Mouse (Mus musculus): ENCODE measurements around the gene Gatd1. TPM values are rescaled to one million over a fixed set of nuclear protein-coding genes. Genes with fewer than 3 reads are reported as not detected.

Gene Gatd1
- polyA plus RNA-seq, 1 experiment from 2014 or later = 57.0 TPM

DNA sequence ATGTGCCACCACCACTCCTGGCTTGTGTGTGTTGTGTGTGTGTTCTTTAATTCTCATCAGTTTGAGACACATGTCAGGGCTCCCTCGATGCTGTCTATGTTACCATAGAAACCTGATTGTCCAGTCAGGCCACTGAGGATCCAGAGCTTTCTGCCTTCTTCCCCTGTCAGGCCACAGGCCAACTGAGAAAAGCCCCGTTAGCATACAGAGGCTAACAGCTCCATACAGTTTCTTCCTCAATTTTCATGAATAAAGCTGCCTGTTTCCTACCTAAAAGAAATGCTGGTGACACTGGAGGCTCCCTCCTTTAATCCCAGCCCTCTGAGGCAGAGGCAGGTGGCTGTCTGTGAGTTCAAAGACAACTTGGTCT lies 22.6 kb upstream of the Gatd1 start:
- H3K9ac ChIP-seq (ENCODE audit: low read length) = peak overlapping the region; percentile 81
- H3K4me1 ChIP-seq (replicated peaks; ENCODE audit: control insufficient read depth, insufficient read depth, low read length) = peaks cover 27% of the 10 kb centered on the region
- no peak for ATAC-seq (ENCODE audit: low read depth)
- no peak overlapping the region for H3K27ac ChIP-seq (ENCODE audit: low read length)
- WGBS = 47% methylated on average over 2 of the region's 2 CpGs
- peak overlapping the region; percentile 72 for H3K4me3 ChIP-seq (ENCODE audit: low read length)
- H3K27me3 ChIP-seq (ENCODE audit: control insufficient read depth, insufficient read depth, low read depth, low read length) = no peaks in the 10 kb centered on the region
- H3K4me2 ChIP-seq (ENCODE audit: low read depth, low read length) = peak overlapping the region; percentile 97
- peaks cover 9% of the 10 kb centered on the region for H3K36me3 ChIP-seq (ENCODE audit: control insufficient read depth, insufficient read depth, low read length)
- no peaks in the 10 kb centered on the region for H3K9me3 ChIP-seq (ENCODE audit: control insufficient read depth, low read length)

DNA sequence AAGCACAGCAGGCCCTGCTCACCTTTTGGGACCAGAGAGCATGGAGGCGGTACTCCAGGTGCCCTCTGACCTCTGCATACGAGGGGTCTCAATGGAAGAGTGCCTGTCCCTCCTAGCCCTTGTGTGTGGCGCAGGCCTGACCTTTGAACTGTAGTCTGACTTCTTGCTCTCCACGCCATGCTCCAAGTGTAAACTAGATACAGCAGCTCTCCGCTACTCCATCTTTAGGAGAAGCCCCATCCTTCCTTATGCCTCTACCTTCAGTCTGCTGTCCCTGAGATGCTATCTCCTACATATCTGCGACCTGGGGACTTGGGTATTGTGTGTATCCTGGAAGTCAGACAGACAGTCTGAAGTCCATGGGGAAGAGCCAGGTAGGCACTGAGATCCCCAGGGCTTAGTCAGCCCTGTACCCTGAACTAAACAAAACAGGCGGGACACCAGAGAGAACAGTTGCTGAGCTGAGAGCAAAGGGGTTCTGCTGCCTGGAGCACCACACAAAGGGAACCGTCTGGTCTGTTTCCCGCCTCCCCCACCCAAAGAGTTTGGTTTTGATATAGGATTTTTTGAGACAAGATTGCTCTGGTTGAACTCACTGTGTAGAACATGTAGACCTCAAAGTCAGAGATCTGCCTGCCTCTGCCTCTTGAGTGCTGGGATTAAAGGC lies 22.1 kb upstream of the Gatd1 start:
- H3K9ac ChIP-seq (ENCODE audit: low read length) = no peak overlapping the region
- H3K27me3 ChIP-seq (ENCODE audit: control insufficient read depth, insufficient read depth, low read depth, low read length) = no peaks in the 10 kb centered on the region
- peaks cover 25% of the 10 kb centered on the region for H3K4me1 ChIP-seq (replicated peaks; ENCODE audit: control insufficient read depth, insufficient read depth, low read length)
- no peak overlapping the region; the same call in 1 of the 2 replicates for H3K4me2 ChIP-seq (ENCODE audit: low read depth, low read length)
- H3K4me3 ChIP-seq (ENCODE audit: low read length) = no peak overlapping the region
- 75% methylated on average over 9 of the region's 9 CpGs for WGBS
- peaks cover 12% of the 10 kb centered on the region for H3K36me3 ChIP-seq (ENCODE audit: control insufficient read depth, insufficient read depth, low read length)
- ATAC-seq (ENCODE audit: low read depth) = no peak
- H3K27ac ChIP-seq (ENCODE audit: low read length) = no peak overlapping the region
- no peaks in the 10 kb centered on the region for H3K9me3 ChIP-seq (ENCODE audit: control insufficient read depth, low read length)

DNA sequence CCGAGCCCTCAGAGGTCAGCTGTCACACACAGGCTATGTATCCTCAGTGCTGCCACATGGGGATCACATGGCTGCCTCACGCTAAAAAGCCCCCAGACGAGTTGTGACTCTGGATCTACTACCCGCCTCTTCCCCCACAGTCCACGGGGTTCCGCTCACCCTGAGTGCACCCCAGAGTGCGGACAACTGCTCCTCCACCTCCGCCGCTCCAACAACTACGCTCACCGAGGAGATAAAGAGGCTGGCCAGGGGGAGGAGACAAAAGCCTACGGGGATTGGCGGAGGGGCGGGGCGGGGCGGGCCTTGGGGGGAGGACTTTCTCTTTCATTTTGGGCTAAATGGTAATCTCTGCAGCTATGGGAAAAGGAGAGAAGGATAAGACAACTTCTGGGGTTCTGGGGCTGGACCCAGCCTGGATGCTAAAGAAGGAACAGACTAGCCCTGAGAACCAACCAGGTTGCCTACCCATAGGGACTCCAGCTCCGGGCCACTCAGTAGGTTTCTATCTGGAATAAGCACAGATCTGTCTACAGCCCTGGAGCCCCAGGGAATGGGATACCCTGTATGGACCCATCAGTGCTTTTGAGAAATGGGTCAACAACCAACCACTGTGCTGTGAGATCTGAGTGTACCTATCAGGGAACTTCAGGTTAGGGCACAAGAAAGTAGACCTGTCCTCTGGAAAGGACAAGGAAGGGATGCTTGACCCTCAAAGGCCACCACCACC lies 21.4 kb upstream of the Gatd1 start:
- H3K4me1 ChIP-seq (replicated peaks; ENCODE audit: control insufficient read depth, insufficient read depth, low read length) = peaks cover 19% of the 10 kb centered on the region
- H3K4me2 ChIP-seq (ENCODE audit: low read depth, low read length) = peak overlapping the region; percentile 64
- H3K9me3 ChIP-seq (ENCODE audit: control insufficient read depth, low read length) = no peaks in the 10 kb centered on the region
- no peak overlapping the region for H3K27ac ChIP-seq (ENCODE audit: low read length)
- ATAC-seq (ENCODE audit: low read depth) = peak; percentile 39
- peak overlapping the region; percentile 53 for H3K4me3 ChIP-seq (ENCODE audit: low read length)
- H3K36me3 ChIP-seq (ENCODE audit: control insufficient read depth, insufficient read depth, low read length) = peaks cover 14% of the 10 kb centered on the region
- peak overlapping the region; percentile 58 for H3K9ac ChIP-seq (ENCODE audit: low read length)
- H3K27me3 ChIP-seq (ENCODE audit: control insufficient read depth, insufficient read depth, low read depth, low read length) = no peaks in the 10 kb centered on the region
- WGBS = 3% methylated on average over 17 of the region's 17 CpGs

DNA sequence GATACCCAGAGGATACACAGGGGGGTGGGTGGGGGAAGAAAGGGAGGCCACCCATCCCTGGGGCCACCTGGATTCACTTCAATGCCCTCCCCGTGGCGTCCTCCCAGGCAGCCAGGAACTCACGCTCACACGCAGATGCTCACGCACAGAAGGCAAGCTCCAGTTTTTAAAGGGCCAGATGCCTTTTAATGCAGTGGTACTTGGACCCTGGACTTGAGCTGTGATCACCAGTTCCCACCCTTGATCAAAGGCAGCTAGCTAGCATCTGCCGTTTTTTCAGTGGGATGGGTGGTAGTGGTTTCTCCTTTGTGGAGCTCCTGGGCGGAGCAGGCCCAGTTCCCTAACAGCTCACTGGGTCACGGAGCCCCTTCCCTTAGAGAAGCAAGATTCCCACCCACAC lies 20.5 kb upstream of the Gatd1 start:
- H3K9ac ChIP-seq (ENCODE audit: low read length) = peak overlapping the region; percentile 54
- H3K36me3 ChIP-seq (ENCODE audit: control insufficient read depth, insufficient read depth, low read length) = peaks cover 12% of the 10 kb centered on the region
- peaks cover 20% of the 10 kb centered on the region for H3K4me1 ChIP-seq (replicated peaks; ENCODE audit: control insufficient read depth, insufficient read depth, low read length)
- ATAC-seq (ENCODE audit: low read depth) = no peak
- H3K4me3 ChIP-seq (ENCODE audit: low read length) = peak overlapping the region; percentile 53
- 15% methylated on average over 8 of the region's 8 CpGs for WGBS
- H3K27ac ChIP-seq (ENCODE audit: low read length) = no peak overlapping the region
- peak overlapping the region; percentile 64 for H3K4me2 ChIP-seq (ENCODE audit: low read depth, low read length)
- H3K27me3 ChIP-seq (ENCODE audit: control insufficient read depth, insufficient read depth, low read depth, low read length) = no peaks in the 10 kb centered on the region
- no peaks in the 10 kb centered on the region for H3K9me3 ChIP-seq (ENCODE audit: control insufficient read depth, low read length)

DNA sequence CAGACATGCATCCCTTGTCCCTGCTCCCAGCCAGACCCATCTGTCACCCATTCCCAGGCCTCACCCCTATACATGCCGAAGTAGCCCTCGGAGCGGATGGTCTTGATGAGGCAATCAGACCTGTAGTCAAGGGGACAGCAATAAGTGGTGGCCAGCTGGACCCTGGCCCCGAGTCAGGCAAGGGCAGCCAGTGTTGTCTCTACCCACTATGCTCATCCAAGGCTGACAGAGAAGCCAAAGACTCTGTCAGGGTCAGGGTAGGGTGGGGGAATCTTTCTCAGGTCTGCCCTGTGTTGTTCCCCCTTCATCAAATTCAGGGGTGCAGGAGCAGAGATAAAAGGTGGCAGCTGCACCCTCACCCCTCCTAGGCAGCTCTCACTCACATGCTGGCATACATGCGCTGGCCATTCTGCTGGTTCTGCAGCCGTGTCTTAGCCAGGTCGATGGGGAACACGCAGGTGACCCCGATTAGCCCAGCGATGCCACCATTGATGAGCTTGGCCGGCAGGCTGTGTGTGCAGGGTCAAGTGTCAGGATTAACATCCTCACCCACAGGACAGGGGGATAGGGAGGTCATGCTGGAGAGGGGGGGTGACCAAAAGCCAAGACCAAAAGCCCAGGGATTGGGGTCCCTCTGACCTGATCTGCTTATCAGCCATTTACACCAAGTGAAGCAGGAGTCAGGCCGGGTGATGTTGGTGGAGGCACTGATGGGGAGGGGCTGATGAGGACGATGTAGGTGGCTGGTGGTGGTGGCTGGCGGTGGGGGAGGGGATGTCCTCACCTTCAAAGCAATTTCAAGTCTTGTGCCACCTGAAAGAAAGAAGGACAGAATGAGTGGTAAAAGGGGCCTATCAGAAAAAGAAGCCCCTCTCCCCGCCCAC lies 19.8 kb upstream of the Gatd1 start:
- H3K36me3 ChIP-seq (ENCODE audit: control insufficient read depth, insufficient read depth, low read length) = peaks cover 12% of the 10 kb centered on the region
- H3K27me3 ChIP-seq (ENCODE audit: control insufficient read depth, insufficient read depth, low read depth, low read length) = no peaks in the 10 kb centered on the region
- WGBS = 71% methylated on average over 15 of the region's 15 CpGs
- H3K4me2 ChIP-seq (ENCODE audit: low read depth, low read length) = peak overlapping the region; percentile 64
- no peak overlapping the region for H3K27ac ChIP-seq (ENCODE audit: low read length)
- no peaks in the 10 kb centered on the region for H3K9me3 ChIP-seq (ENCODE audit: control insufficient read depth, low read length)
- H3K4me1 ChIP-seq (replicated peaks; ENCODE audit: control insufficient read depth, insufficient read depth, low read length) = peaks cover 24% of the 10 kb centered on the region
- peak overlapping the region; percentile 53 for H3K4me3 ChIP-seq (ENCODE audit: low read length)
- no peak for ATAC-seq (ENCODE audit: low read depth)
- H3K9ac ChIP-seq (ENCODE audit: low read length) = peak overlapping the region; percentile 54

DNA sequence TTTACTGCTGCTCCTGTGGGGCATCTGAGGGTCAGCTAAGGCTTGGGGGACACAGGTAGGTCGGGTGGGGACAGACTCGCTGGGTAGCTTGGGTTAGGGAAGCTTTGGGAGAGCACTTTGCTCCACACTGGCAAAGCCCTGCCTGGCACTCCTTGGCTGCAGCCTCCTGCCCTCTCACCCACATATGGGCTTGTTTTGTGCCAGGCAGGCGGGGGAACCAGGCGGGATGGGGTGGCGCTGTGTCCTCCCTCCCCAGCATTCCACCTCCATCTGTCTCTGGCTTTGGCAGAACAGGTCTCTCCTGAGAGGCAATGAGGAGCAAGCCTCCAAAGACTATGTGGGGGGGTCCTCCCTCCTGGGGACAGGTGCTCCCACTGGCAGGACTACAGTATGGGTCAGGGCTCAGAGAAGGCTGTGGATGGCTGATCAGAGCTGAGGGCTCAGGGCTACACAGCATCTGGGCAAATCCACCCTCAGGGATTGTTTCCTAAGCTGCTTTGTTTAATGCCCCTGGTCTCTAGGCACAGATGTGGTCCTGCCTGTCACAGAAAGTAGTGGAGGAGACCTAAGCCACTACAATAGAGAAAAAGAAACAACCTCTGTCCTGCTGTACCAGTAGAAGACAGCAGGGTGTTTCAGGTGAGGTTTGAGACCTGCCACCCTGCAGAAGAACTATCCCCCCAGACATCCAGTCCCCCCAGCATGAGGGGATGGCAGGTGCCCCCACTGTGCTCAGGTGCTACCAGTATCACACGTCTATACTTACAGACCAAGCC lies 19.0 kb upstream of the Gatd1 start:
- Histone ChIP-seq H3K4me3 (ENCODE audit: low read length) (no peak overlapping the region), H3K9ac (ENCODE audit: low read length) (no peak overlapping the region), H3K9me3 (ENCODE audit: control insufficient read depth, low read length) (no peaks in the 10 kb centered on the region), H3K4me1 (replicated peaks; ENCODE audit: control insufficient read depth, insufficient read depth, low read length) (peaks cover 24% of the 10 kb centered on the region), H3K27ac (ENCODE audit: low read length) (no peak overlapping the region), H3K27me3 (ENCODE audit: control insufficient read depth, insufficient read depth, low read depth, low read length) (no peaks in the 10 kb centered on the region), H3K4me2 (ENCODE audit: low read depth, low read length) (no peak overlapping the region), H3K36me3 (ENCODE audit: control insufficient read depth, insufficient read depth, low read length) (peaks cover 12% of the 10 kb centered on the region)
- WGBS = 87% methylated on average over 6 of the region's 6 CpGs
- no peak for ATAC-seq (ENCODE audit: low read depth)

DNA sequence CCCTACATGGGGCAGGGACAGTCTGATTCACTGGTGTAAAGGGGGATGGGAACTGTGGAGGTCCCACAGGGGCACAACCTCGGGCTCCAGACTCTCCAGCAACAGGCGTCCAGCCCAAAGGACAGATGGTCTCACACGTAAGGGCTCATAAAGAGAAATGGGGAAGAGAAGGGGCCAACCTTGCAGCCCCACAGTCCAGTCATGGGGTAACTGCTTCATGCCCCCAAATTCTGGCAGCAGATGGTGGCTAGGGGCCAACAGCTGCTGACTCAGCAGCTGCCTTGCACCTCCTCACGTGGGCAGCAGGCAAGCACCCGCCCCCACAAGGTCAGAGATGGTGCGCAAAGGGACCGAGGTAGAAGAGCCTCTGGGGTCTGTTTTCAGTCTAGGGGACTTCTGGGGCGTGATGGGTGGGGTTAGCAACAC lies 18.3 kb upstream of the Gatd1 start:
- Histone ChIP-seq H3K9ac (ENCODE audit: low read length) (no peak overlapping the region), H3K4me2 (ENCODE audit: low read depth, low read length) (no peak overlapping the region), H3K4me1 (replicated peaks; ENCODE audit: control insufficient read depth, insufficient read depth, low read length) (peaks cover 24% of the 10 kb centered on the region), H3K4me3 (ENCODE audit: low read length) (no peak overlapping the region), H3K27ac (ENCODE audit: low read length) (no peak overlapping the region), H3K36me3 (ENCODE audit: control insufficient read depth, insufficient read depth, low read length) (peaks cover 12% of the 10 kb centered on the region), H3K27me3 (ENCODE audit: control insufficient read depth, insufficient read depth, low read depth, low read length) (no peaks in the 10 kb centered on the region), H3K9me3 (ENCODE audit: control insufficient read depth, low read length) (no peaks in the 10 kb centered on the region)
- 76% methylated on average over 8 of the region's 8 CpGs for WGBS
- no peak for ATAC-seq (ENCODE audit: low read depth)

DNA sequence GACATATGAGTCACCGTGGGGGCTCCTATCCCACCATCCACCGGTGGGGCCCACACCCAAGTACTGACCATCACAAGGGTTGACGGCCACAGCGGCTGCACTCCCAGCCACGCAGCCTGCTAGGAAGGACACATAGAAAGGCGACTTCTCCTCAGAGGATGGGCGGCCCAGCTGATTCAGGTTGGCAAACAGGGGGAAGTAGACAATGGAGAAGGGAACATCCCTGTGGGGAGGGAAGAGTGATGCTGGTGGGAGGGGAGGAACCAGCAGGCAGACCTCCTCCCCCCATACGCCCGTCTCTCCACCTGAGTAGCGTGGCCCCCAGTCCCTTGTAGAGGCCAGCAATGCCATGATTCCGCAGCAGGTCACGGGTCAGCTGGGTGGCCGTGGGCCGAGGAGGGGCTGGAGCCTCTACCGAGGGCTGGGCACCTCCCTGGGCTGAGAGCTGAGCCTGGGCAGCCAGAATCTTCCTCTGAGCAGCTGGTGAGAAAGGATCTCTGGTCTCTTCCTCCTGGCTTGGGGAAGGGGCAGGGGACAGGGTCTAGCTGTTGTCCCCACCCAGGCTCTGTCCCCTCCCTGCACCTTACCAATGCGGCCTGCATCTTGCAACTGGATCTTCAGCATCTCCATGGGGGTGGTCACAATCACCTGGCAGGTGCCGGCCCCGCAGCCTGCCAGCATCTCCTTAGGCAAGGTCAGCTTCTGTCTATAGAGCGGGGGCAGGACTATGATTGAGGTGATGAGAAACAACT lies 17.7 kb upstream of the Gatd1 start:
- no peak for ATAC-seq (ENCODE audit: low read depth)
- H3K36me3 ChIP-seq (ENCODE audit: control insufficient read depth, insufficient read depth, low read length) = peaks cover 12% of the 10 kb centered on the region
- H3K27me3 ChIP-seq (ENCODE audit: control insufficient read depth, insufficient read depth, low read depth, low read length) = no peaks in the 10 kb centered on the region
- no peaks in the 10 kb centered on the region for H3K9me3 ChIP-seq (ENCODE audit: control insufficient read depth, low read length)
- H3K4me1 ChIP-seq (replicated peaks; ENCODE audit: control insufficient read depth, insufficient read depth, low read length) = peaks cover 19% of the 10 kb centered on the region
- no peak overlapping the region for H3K27ac ChIP-seq (ENCODE audit: low read length)
- no peak overlapping the region for H3K9ac ChIP-seq (ENCODE audit: low read length)
- no peak overlapping the region for H3K4me3 ChIP-seq (ENCODE audit: low read length)
- WGBS = 90% methylated on average over 19 of the region's 19 CpGs
- no peak overlapping the region for H3K4me2 ChIP-seq (ENCODE audit: low read depth, low read length)

All from lung, embryonic 16.5 days (tissue).